ENCODE assay signal across 1 mouse cellular context in the genomic region with DNA sequence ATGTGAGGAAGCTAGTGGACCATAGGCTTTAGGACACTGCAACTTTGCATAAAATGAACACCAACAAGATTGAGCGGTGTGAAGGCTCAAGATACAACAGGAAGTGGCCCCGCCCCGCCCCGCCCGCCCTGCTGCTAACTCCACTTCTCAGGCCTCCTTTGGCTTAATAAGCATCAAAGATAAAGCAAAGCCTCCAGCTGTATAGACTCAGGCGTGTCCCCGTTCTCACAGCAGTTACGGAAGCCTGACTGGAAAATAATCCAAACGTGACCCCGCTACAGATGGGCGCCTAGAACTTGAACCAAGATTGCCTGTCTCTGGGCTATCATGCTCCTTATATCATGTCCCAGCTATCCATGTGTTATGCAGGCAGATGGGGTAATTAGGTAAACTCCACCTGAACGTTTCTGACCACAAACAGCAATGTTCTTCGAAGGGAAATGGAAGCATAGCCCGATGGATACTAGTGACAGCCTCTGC.
TF ChIP-seq lines count a peak whose summit lies in the region.

No protein-coding gene starts in this region.

TF ChIP-seq in MEL, 35 proteins besides CTCF, POLR2A, EP300 and RAD21 (continued from another document):
- TF ChIP-seq ZKSCAN1 (IDR thresholded peaks at IDR 0.05; ENCODE audit: low read depth, low read length) (no peak), ETS1 (IDR thresholded peaks at IDR 0.05; ENCODE audit: low read depth, low read length) (peak; percentile 59), E2F4 (IDR thresholded peaks at IDR 0.05; ENCODE audit: borderline replicate concordance, low read depth, low read length) (no peak), SIN3A (IDR thresholded peaks at IDR 0.05; ENCODE audit: low read length) (peak; percentile 29), KAT2A (conservative IDR thresholded peaks at IDR 0.05; ENCODE audit: low read depth, low read length) (no peak), UBTF (IDR thresholded peaks at IDR 0.05; ENCODE audit: borderline replicate concordance, insufficient read depth, low read depth, low read length) (no peak), NELFE (IDR thresholded peaks at IDR 0.05; ENCODE audit: low read depth, low read length) (peak; percentile 62), MAZ (IDR thresholded peaks at IDR 0.05; ENCODE audit: low read depth, low read length) (0 out of 2 replicates have a peak, but pooled peaks have one; percentile 64), NRF1 (IDR thresholded peaks at IDR 0.05; ENCODE audit: insufficient read depth, low read depth, low read length, poor library complexity, severe bottlenecking) (no peak), JUND (IDR thresholded peaks at IDR 0.05; ENCODE audit: low read depth, low read length) (no peak), MXI1 (IDR thresholded peaks at IDR 0.05; ENCODE audit: low read depth, low read length) (0 out of 2 replicates have a peak, but pooled peaks have one; percentile 29), MYB (IDR thresholded peaks at IDR 0.05; ENCODE audit: low read depth, low read length) (no peak), USF2 (IDR thresholded peaks at IDR 0.05; ENCODE audit: borderline replicate concordance in 1 of 2, insufficient read depth in 1 of 2, low read depth in 1 of 2, low read length in 2 of 2) (no peak), SMC3 (IDR thresholded peaks at IDR 0.05; ENCODE audit: low read depth, low read length) (no peak), GABPA (IDR thresholded peaks at IDR 0.05; ENCODE audit: low read depth, low read length) (no peak), POLR2AphosphoS2 (IDR thresholded peaks at IDR 0.05; ENCODE audit: low read length) (no peak), BHLHE40 (IDR thresholded peaks at IDR 0.05; ENCODE audit: borderline replicate concordance, low read depth, low read length) (peak; percentile 84), USF1 (IDR thresholded peaks at IDR 0.05; ENCODE audit: low read depth, low read length) (no peak), MAFK (IDR thresholded peaks at IDR 0.05; ENCODE audit: borderline replicate concordance, low read depth, low read length) (no peak), CHD2 (IDR thresholded peaks at IDR 0.05; ENCODE audit: low read length) (no peak), ZMIZ1 (IDR thresholded peaks at IDR 0.05; ENCODE audit: low read depth, low read length) (peak; percentile 44; the same call in 1 of the 2 replicates), POLR2AphosphoS5 (IDR thresholded peaks at IDR 0.05; ENCODE audit: borderline replicate concordance, low read depth, low read length) (no peak), ZC3H11A (IDR thresholded peaks at IDR 0.05; ENCODE audit: low read depth, low read length) (no peak), HCFC1 (IDR thresholded peaks at IDR 0.05; ENCODE audit: low read depth, low read length) (no peak; the same call in 1 of the 2 replicates), MAX (IDR thresholded peaks at IDR 0.05; ENCODE audit: low read length) (no peak), TAL1 (IDR thresholded peaks at IDR 0.05; ENCODE audit: low read length) (peak; percentile 65), ELF1 (IDR thresholded peaks at IDR 0.05; ENCODE audit: low read depth, low read length) (no peak), MYC (IDR thresholded peaks at IDR 0.05; ENCODE audit: low read depth, low read length) (0 out of 2 replicates have a peak, but pooled peaks have one; percentile 12), ZNF384 (IDR thresholded peaks at IDR 0.05; ENCODE audit: low read depth, low read length) (no peak; the same call in 1 of the 2 replicates)
